Mouse (Mus musculus) midbrain, embryonic 12.5 days (tissue): Measurements from ENCODE around the gene Cpeb3. TPM values are rescaled to one million over a fixed set of nuclear protein-coding genes. Genes with fewer than 3 reads are reported as not detected.
"Not testable (repeated sequence)": the region's sequence is repeated elsewhere in the genome, so short reads cannot be mapped to it uniquely, and the experiment has no call there.

Experiments used
- ATAC-seq: fragments of 200-750 bp; cut with Nextera tagmentation; 2 replicates; pipeline ENCODE4 v1.8.0; 2017; ENCODE audit warnings: low read depth, moderate TSS enrichment, moderate library complexity; ENCODE audit not compliant: low FRiP score
- H3K27ac ChIP-seq: fragments of 300-500 bp; sonication (generic); replicated peaks from 2 replicates; pipeline ENCODE4 v1.5.1; 2016; ENCODE audit warnings: mild to moderate bottlenecking
- H3K27me3 ChIP-seq: fragments of 300-500 bp; sonication (generic); 2 replicates; pipeline ENCODE4 v1.6.1; 2016; ENCODE audit warnings: mild to moderate bottlenecking
- H3K36me3 ChIP-seq: fragments of 300-500 bp; sonication (generic); 2 replicates; pipeline ENCODE4 v1.6.1; 2016
- H3K4me1 ChIP-seq: fragments of 300-500 bp; sonication (generic); 2 replicates; pipeline ENCODE4 v1.6.1; 2016
- H3K4me2 ChIP-seq: fragments of 300-500 bp; sonication (generic); replicated peaks from 2 replicates; pipeline ENCODE4 v1.6.1; 2016; ENCODE audit warnings: mild to moderate bottlenecking, moderate library complexity
- H3K4me3 ChIP-seq: fragments of 300-500 bp; sonication (generic); 2 replicates; pipeline ENCODE4 v1.5.1; 2016; ENCODE audit warnings: mild to moderate bottlenecking
- H3K9ac ChIP-seq: fragments of 300-500 bp; sonication (generic); replicated peaks from 2 replicates; pipeline ENCODE4 v1.6.1; 2016; ENCODE audit warnings: mild to moderate bottlenecking, moderate library complexity
- H3K9me3 ChIP-seq: fragments of 300-500 bp; sonication (generic); 2 replicates; pipeline ENCODE4 v1.6.1; 2016; ENCODE audit warnings: mild to moderate bottlenecking
- WGBS: fragments of 180-500 bp; shearing (Covaris S2); methylation state at CpG from one replicate; pipeline ENCODE4 v1.1.7; 2016; 5-methylcytosine and 5-hydroxymethylcytosine counted together
- polyA plus RNA-seq: library from polyadenylated mRNA; unstranded; fragments of >200 nt; fragmentation: Nextera tagmentation; extraction: Ambion mirVana; gene quantifications from 2 replicates; pipeline ENCODE4 v1.2.1, GENCODE M21; 2016

Gene Cpeb3
- polyA plus RNA-seq, 1 experiment from 2014 or later, result 6.7 TPM

GRCm38 (mm10) chr19:37174116-37174715, 34.2 kb downstream of the Cpeb3 start:
- peak overlapping the region; percentile 91 for H3K27ac ChIP-seq
- peaks cover 17% of the 10 kb centered on the region for H3K4me1 ChIP-seq
- H3K9me3 ChIP-seq, result no peaks in the 10 kb centered on the region
- H3K9ac ChIP-seq, result peak overlapping the region; percentile 79
- no peaks in the 10 kb centered on the region for H3K36me3 ChIP-seq
- peak overlapping the region; percentile 74 for H3K4me3 ChIP-seq
- ATAC-seq, result peak; percentile 72
- under 1% methylated on average over 68 of the region's 70 CpGs for WGBS
- peak overlapping the region; percentile 99 for H3K4me2 ChIP-seq
- H3K27me3 ChIP-seq, result peaks cover 25% of the 10 kb centered on the region

DNA sequence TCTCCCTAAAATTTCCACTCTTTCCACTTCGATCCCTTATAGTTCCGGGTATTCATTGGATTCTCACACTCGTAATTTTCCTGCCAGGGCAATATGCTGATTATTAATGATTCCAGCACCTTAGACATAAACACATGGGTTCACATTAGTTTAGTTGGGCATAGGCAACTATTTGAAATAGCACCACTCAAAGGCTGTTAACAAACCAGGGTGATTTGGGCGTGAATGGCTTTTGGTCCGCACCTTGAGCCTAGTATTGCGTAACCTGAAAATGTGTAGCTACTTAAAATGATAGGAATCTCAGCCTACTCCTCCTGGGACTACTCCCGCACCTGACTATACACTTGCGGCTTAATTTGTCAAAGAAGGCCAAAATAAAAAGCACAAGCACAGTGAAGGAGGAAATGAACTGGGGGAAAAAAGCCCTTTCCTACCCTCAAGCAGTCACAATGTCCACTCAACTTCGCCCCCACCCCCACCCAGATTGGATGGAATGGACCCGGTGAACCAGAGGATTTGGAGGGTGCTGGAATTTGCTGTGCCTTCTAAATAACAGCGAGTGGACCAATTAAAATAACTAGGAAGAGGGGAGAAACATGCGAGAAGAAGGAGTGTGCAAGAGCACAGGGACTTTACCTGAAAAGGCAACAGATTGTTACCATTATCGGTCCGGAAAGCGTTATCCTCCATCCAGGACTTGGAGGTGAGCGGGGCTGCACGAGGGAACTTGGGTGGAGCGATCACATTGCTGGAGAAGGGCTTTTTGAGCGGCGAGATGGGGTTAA, 34.9 kb downstream of the Cpeb3 start:
- Histone ChIP-seq H3K4me3 (peak overlapping the region; percentile 74), H3K9me3 (no peaks in the 10 kb centered on the region), H3K27me3 (peaks cover 25% of the 10 kb centered on the region), H3K9ac (peak overlapping the region; percentile 79), H3K27ac (peak overlapping the region; percentile 91; the same call in 1 of the 2 replicates), H3K4me1 (peaks cover 17% of the 10 kb centered on the region), H3K36me3 (no peaks in the 10 kb centered on the region), H3K4me2 (peak overlapping the region; percentile 99)
- no peak for ATAC-seq
- 28% methylated on average over 20 of the region's 20 CpGs for WGBS

- Histone ChIP-seq H3K27me3 (peaks cover 25% of the 10 kb centered on the region), H3K4me1 (peaks cover 14% of the 10 kb centered on the region), H3K27ac (no peak overlapping the region), H3K9me3 (no peaks in the 10 kb centered on the region), H3K4me2 (peak overlapping the region; percentile 99), H3K4me3 (peak overlapping the region; percentile 74), H3K36me3 (no peaks in the 10 kb centered on the region), H3K9ac (no peak overlapping the region)
- no peak for ATAC-seq
- 77% methylated on average over 11 of the region's 11 CpGs for WGBS
Observed at GRCm38 (mm10) chr19:37172566-37173130, 35.8 kb downstream of the Cpeb3 start.

DNA sequence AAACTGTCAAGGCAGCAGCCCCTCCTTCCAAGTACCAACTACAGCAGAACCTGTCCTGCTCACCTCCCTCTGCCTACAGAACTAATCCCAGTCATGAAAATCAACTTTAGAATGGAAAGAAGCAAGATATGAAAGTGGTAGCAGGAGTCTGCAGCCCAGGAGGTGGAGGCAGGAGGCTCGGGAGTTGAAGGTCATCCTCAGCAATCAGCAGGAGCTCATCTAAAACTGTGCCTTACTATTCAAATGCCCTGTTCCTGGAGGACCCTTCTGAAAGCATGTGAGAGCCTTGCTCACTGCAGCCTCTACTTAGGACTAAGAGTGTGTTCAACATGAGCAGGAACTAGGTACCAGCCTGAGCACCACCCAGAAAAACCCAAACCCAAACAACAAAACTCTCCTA, 36.3 kb downstream of the Cpeb3 start:
- Histone ChIP-seq H3K27me3 (peaks cover 25% of the 10 kb centered on the region), H3K9ac (no peak overlapping the region; the same call in 1 of the 2 replicates), H3K4me3 (peak overlapping the region; percentile 74; the same call in 1 of the 2 replicates), H3K27ac (no peak overlapping the region), H3K9me3 (no peaks in the 10 kb centered on the region), H3K4me1 (peaks cover 13% of the 10 kb centered on the region), H3K36me3 (no peaks in the 10 kb centered on the region), H3K4me2 (peak overlapping the region; percentile 99)
- ATAC-seq, result no peak
- WGBS, result 46% methylated on average over 1 of the region's 1 CpGs

GRCm38 (mm10) chr19:37156770-37157336, 51.5 kb downstream of the Cpeb3 start:
- no peaks in the 10 kb centered on the region for H3K4me1 ChIP-seq
- no peak for ATAC-seq
- no peaks in the 10 kb centered on the region for H3K27me3 ChIP-seq
- H3K9me3 ChIP-seq, result no peaks in the 10 kb centered on the region
- no peaks in the 10 kb centered on the region for H3K36me3 ChIP-seq
- no peak overlapping the region for H3K9ac ChIP-seq
- H3K27ac ChIP-seq, result no peak overlapping the region
- H3K4me2 ChIP-seq, result no peak overlapping the region
- H3K4me3 ChIP-seq, result no peak overlapping the region
- 90% methylated on average over 5 of the region's 5 CpGs for WGBS

- Histone ChIP-seq H3K4me3 (no peak overlapping the region), H3K27ac (no peak overlapping the region), H3K36me3 (no peaks in the 10 kb centered on the region), H3K9me3 (no peaks in the 10 kb centered on the region), H3K4me2 (no peak overlapping the region), H3K27me3 (no peaks in the 10 kb centered on the region), H3K4me1 (no peaks in the 10 kb centered on the region), H3K9ac (no peak overlapping the region)
- ATAC-seq, result no peak
- WGBS, result 86% methylated on average over 4 of the region's 4 CpGs
Observed at GRCm38 (mm10) chr19:37156040-37156439, 52.4 kb downstream of the Cpeb3 start.

GRCm38 (mm10) chr19:37147145-37147544, 61.3 kb downstream of the Cpeb3 start:
- no peak for ATAC-seq
- no peak overlapping the region for H3K4me3 ChIP-seq
- WGBS, result 76% methylated on average over 4 of the region's 4 CpGs
- no peak overlapping the region for H3K4me2 ChIP-seq
- no peak overlapping the region for H3K9ac ChIP-seq
- H3K4me1 ChIP-seq, result no peaks in the 10 kb centered on the region
- H3K27ac ChIP-seq, result no peak overlapping the region
- no peaks in the 10 kb centered on the region for H3K27me3 ChIP-seq
- no peaks in the 10 kb centered on the region for H3K36me3 ChIP-seq
- no peaks in the 10 kb centered on the region for H3K9me3 ChIP-seq

- ATAC-seq, result no peak
- no peak overlapping the region for H3K9ac ChIP-seq
- H3K27me3 ChIP-seq, result no peaks in the 10 kb centered on the region
- WGBS, result 75% methylated on average over 1 of the region's 1 CpGs
- H3K4me3 ChIP-seq, result no peak overlapping the region
- H3K4me2 ChIP-seq, result no peak overlapping the region
- no peaks in the 10 kb centered on the region for H3K4me1 ChIP-seq
- no peaks in the 10 kb centered on the region for H3K9me3 ChIP-seq
- no peaks in the 10 kb centered on the region for H3K36me3 ChIP-seq
- H3K27ac ChIP-seq, result no peak overlapping the region
Observed at GRCm38 (mm10) chr19:37145846-37146245, 62.6 kb downstream of the Cpeb3 start.

DNA sequence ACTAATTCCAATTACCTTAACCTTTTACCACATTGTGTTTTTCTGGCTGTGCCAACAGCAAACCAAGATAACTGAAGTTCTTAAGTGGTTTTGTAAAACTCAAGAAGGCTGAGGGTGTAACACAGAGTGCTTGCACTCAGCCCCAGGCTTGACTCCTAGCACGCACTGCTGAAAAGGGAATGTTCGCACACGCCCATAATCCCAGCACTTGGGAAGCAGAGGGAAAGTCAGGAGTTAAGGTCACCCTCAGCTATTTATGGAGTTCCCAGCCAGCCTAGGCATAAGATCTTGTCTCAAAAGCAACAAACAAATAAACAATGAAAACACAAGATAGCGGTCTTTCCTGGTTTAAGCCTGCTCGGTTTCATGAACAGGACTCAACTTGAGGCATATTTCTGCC, 63.0 kb downstream of the Cpeb3 start:
- no peak overlapping the region for H3K4me3 ChIP-seq
- 91% methylated on average over 5 of the region's 5 CpGs for WGBS
- ATAC-seq, result no peak
- H3K9me3 ChIP-seq, result no peaks in the 10 kb centered on the region
- no peak overlapping the region for H3K9ac ChIP-seq
- no peaks in the 10 kb centered on the region for H3K36me3 ChIP-seq
- no peak overlapping the region for H3K4me2 ChIP-seq
- no peaks in the 10 kb centered on the region for H3K27me3 ChIP-seq
- no peaks in the 10 kb centered on the region for H3K4me1 ChIP-seq
- H3K27ac ChIP-seq, result no peak overlapping the region

GRCm38 (mm10) chr19:37141623-37142022, 66.8 kb downstream of the Cpeb3 start:
- WGBS, result 71% methylated on average over 4 of the region's 4 CpGs
- H3K9me3 ChIP-seq, result no peaks in the 10 kb centered on the region
- H3K4me2 ChIP-seq, result no peak overlapping the region
- no peak overlapping the region for H3K4me3 ChIP-seq
- H3K27me3 ChIP-seq, result no peaks in the 10 kb centered on the region
- ATAC-seq, result no peak
- H3K4me1 ChIP-seq, result no peaks in the 10 kb centered on the region
- H3K36me3 ChIP-seq, result no peaks in the 10 kb centered on the region
- H3K27ac ChIP-seq, result no peak overlapping the region
- no peak overlapping the region for H3K9ac ChIP-seq

GRCm38 (mm10) chr19:37137133-37137532, 71.3 kb downstream of the Cpeb3 start:
- Histone ChIP-seq H3K4me3 (no peak overlapping the region), H3K36me3 (no peaks in the 10 kb centered on the region), H3K9me3 (no peaks in the 10 kb centered on the region), H3K4me1 (no peaks in the 10 kb centered on the region), H3K27me3 (no peaks in the 10 kb centered on the region), H3K9ac (no peak overlapping the region), H3K4me2 (no peak overlapping the region), H3K27ac (no peak overlapping the region)
- 79% methylated on average over 2 of the region's 2 CpGs for WGBS
- no peak for ATAC-seq

DNA sequence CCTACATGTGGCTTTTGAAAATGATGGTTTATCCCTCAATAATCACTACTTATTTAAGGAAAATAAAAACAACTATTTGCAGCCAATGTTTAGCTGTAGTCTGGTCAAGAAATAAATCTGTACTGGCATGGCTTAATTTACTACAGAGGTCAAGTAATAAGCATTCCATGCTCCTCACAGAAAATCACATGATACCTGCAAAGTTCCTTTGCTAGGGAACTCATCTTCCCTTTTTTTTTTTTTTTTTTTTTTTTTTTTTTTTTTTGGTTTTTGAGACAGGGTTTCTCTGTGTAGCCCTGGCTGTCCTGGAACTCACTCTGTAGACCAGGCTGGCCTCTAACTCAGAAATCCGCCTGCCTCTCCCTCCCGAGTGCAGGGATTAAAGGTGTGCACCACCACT, 72.9 kb downstream of the Cpeb3 start:
- H3K9me3 ChIP-seq, H3K36me3 ChIP-seq, H3K9ac ChIP-seq, H3K27me3 ChIP-seq, ATAC-seq, H3K4me3 ChIP-seq, H3K4me2 ChIP-seq, H3K27ac ChIP-seq, H3K4me1 ChIP-seq: not testable (repeated sequence)
- WGBS, result 84% methylated on average over 2 of the region's 2 CpGs
